Mouse (Mus musculus) ES-Bruce4 (cell line): ENCODE results near the gene Cobl. TPM values are rescaled to one million over a fixed set of nuclear protein-coding genes. Genes with fewer than 3 reads are reported as not detected.

ENCODE experiments used
- H3K27ac ChIP-seq: 2 replicates; pipeline ENCODE4 v1.5.1; 2012; ENCODE audit warnings: low read length, inconsistent platforms; ENCODE audit not compliant: insufficient read depth
- H3K27me3 ChIP-seq: 2 replicates; pipeline ENCODE4 v1.6.1; 2012; ENCODE audit warnings: mild to moderate bottlenecking, low read length, inconsistent platforms; ENCODE audit not compliant: control insufficient read depth, poor library complexity, insufficient read depth, severe bottlenecking
- H3K36me3 ChIP-seq: 2 replicates; pipeline ENCODE4 v1.6.1; 2012; ENCODE audit warnings: inconsistent platforms, mild to moderate bottlenecking, low read length, moderate library complexity; ENCODE audit not compliant: control insufficient read depth, poor library complexity, insufficient read depth, severe bottlenecking
- H3K4me1 ChIP-seq: one replicate; pipeline ENCODE4 v1.8.1; 2011; ENCODE audit warnings: low read length; ENCODE audit not compliant: control insufficient read depth, insufficient read depth
- H3K4me3 ChIP-seq: 2 replicates; pipeline ENCODE4 v1.5.1; 2011; ENCODE audit warnings: low read depth, mild to moderate bottlenecking, low read length
- H3K9ac ChIP-seq: 2 replicates; pipeline ENCODE4 v1.6.1; 2012; ENCODE audit warnings: low read depth, mild to moderate bottlenecking, inconsistent platforms; ENCODE audit not compliant: poor library complexity, severe bottlenecking
- H3K9me3 ChIP-seq: replicated peaks from 2 replicates; pipeline ENCODE4 v1.6.1; 2012; ENCODE audit warnings: mild to moderate bottlenecking, low read length, inconsistent platforms; ENCODE audit not compliant: control insufficient read depth, poor library complexity, insufficient read depth, severe bottlenecking
- CTCF ChIP-seq: IDR thresholded peaks from one replicate; pipeline ENCODE4 v1.8.1; 2011; ENCODE audit warnings: low read depth, low read length
- EP300 ChIP-seq: IDR thresholded peaks from 2 replicates; pipeline ENCODE4 v1.6.1; 2011; ENCODE audit warnings: low read depth, low read length; ENCODE audit not compliant: insufficient read depth
- POLR2A ChIP-seq: IDR thresholded peaks from one replicate; pipeline ENCODE4 v1.8.1; 2011; ENCODE audit warnings: low read length; ENCODE audit not compliant: insufficient read depth
- polyA plus RNA-seq: library from polyadenylated mRNA; stranded (reverse); fragments of >200 nt; gene quantifications from 2 replicates; pipeline ENCODE4 v1.2.4, GENCODE M21; 2011; ENCODE audit warnings: low read depth; ENCODE audit not compliant: missing spikeins, insufficient read depth, insufficient read length

Gene Cobl
- polyA plus RNA-seq, 1 experiment: 23.2 TPM

GRCm38 (mm10) chr11:12245327-12245915 is 219.3 kb downstream of the Cobl start:
- H3K4me3 ChIP-seq: no peak overlapping the region
- no peak overlapping the region for H3K27ac ChIP-seq
- H3K9ac ChIP-seq: no peak overlapping the region
- peaks cover 13% of the 10 kb centered on the region for H3K36me3 ChIP-seq
- no peak for TF ChIP-seq EP300
- no peak for TF ChIP-seq POLR2A
- no peak for TF ChIP-seq CTCF
- H3K9me3 ChIP-seq: no peaks in the 10 kb centered on the region
- no peaks in the 10 kb centered on the region for H3K4me1 ChIP-seq
- H3K27me3 ChIP-seq: no peaks in the 10 kb centered on the region; the same call in 1 of the 2 replicates

GRCm38 (mm10) chr11:12236341-12236740 is 228.4 kb downstream of the Cobl start:
- Histone ChIP-seq H3K9ac (no peak overlapping the region), H3K4me1 (no peaks in the 10 kb centered on the region)

GRCm38 (mm10) chr11:12234876-12235275 is 229.9 kb downstream of the Cobl start:
- no peak overlapping the region for H3K9ac ChIP-seq
- H3K9me3 ChIP-seq: no peaks in the 10 kb centered on the region
- H3K36me3 ChIP-seq: no peaks in the 10 kb centered on the region
- H3K4me1 ChIP-seq: no peaks in the 10 kb centered on the region
- no peak overlapping the region for H3K4me3 ChIP-seq
- TF ChIP-seq EP300 (no peak), POLR2A (no peak), CTCF (no peak)
- no peak overlapping the region for H3K27ac ChIP-seq
- H3K27me3 ChIP-seq: no peaks in the 10 kb centered on the region; the same call in 1 of the 2 replicates

More at GRCm38 (mm10) chr11:12236341-12236740, 228.4 kb downstream of the Cobl start:
- TF ChIP-seq POLR2A (no peak), CTCF (no peak), EP300 (no peak)
- no peaks in the 10 kb centered on the region for H3K9me3 ChIP-seq
- H3K27me3 ChIP-seq: no peaks in the 10 kb centered on the region; the same call in 1 of the 2 replicates
- H3K4me3 ChIP-seq: no peak overlapping the region
- H3K27ac ChIP-seq: no peak overlapping the region
- H3K36me3 ChIP-seq: peaks cover under 1% of the 10 kb centered on the region; the same call in 1 of the 2 replicates

- H3K27me3 ChIP-seq: no peaks in the 10 kb centered on the region; the same call in 1 of the 2 replicates
- H3K9ac ChIP-seq: no peak overlapping the region
- H3K4me1 ChIP-seq: no peaks in the 10 kb centered on the region
- H3K27ac ChIP-seq: no peak overlapping the region
- no peak overlapping the region for H3K4me3 ChIP-seq
- no peaks in the 10 kb centered on the region for H3K9me3 ChIP-seq
- H3K36me3 ChIP-seq: no peaks in the 10 kb centered on the region
- no peak for TF ChIP-seq POLR2A
- TF ChIP-seq EP300: no peak
- no peak for TF ChIP-seq CTCF
Measured at GRCm38 (mm10) chr11:12234126-12234525, 230.6 kb downstream of the Cobl start.

- Histone ChIP-seq H3K27me3 (no peaks in the 10 kb centered on the region; the same call in 1 of the 2 replicates), H3K36me3 (no peaks in the 10 kb centered on the region), H3K9me3 (no peaks in the 10 kb centered on the region), H3K27ac (no peak overlapping the region), H3K4me1 (no peaks in the 10 kb centered on the region), H3K9ac (no peak overlapping the region), H3K4me3 (no peak overlapping the region)
- TF ChIP-seq POLR2A: no peak
- TF ChIP-seq CTCF: no peak
- TF ChIP-seq EP300: no peak
Measured at GRCm38 (mm10) chr11:12232743-12233125, 232.0 kb downstream of the Cobl start.

- TF ChIP-seq CTCF (no peak), POLR2A (no peak), EP300 (no peak)
- Histone ChIP-seq H3K9ac (no peak overlapping the region), H3K4me1 (no peaks in the 10 kb centered on the region), H3K4me3 (no peak overlapping the region), H3K9me3 (no peaks in the 10 kb centered on the region), H3K27me3 (no peaks in the 10 kb centered on the region; the same call in 1 of the 2 replicates), H3K27ac (no peak overlapping the region), H3K36me3 (no peaks in the 10 kb centered on the region)
Measured at GRCm38 (mm10) chr11:12232041-12232742, 232.6 kb downstream of the Cobl start.
